Mouse (Mus musculus): ENCODE data around the gene Thoc6.
A peak's percentile ranks its signal among the peaks of the same experiment; 100 is the strongest.

- TF ChIP-seq MAX (IDR thresholded peaks at IDR 0.05; ENCODE audit: low read depth): peak; percentile 3
- no peak for TF ChIP-seq CEBPB (IDR thresholded peaks at IDR 0.05; ENCODE audit: insufficient read depth, poor library complexity, severe bottlenecking)
- TF ChIP-seq MYOD1 (IDR thresholded peaks at IDR 0.05; ENCODE audit: control insufficient read depth in 1 of 3, insufficient read length in 2 of 3, low read depth in 2 of 3): peak in 1 of 3 experiments; percentile 34
Observed at GRCm38 (mm10) chr17:23677236-23677679, 3.6 kb upstream of the Thoc6 start, which contains the start of gene Tnfrsf12a.
